Mouse (Mus musculus) heart, postnatal 0 days (tissue): ENCODE measurements around the gene H2afv.

Experiments used
- CTCF ChIP-seq: IDR thresholded peaks from 2 replicates; pipeline ENCODE4 v1.5.1; 2016; ENCODE audit warnings: antibody characterized with exemption, control low read depth, low read depth
- EP300 ChIP-seq: IDR thresholded peaks from 2 replicates; pipeline ENCODE4 v1.6.1; 2016; ENCODE audit warnings: antibody characterized with exemption, low read depth

GRCm38 (mm10) chr11:6488041-6488684, 43.9 kb upstream of the H2afv start:
- no peak for TF ChIP-seq CTCF
- TF ChIP-seq EP300 = no peak
